Mouse (Mus musculus) neural tube, embryonic 11.5 days (tissue): ENCODE results near the gene Iqch. TPM values are rescaled to one million over a fixed set of nuclear protein-coding genes. Genes with fewer than 3 reads are reported as not detected.

Experiments used
- ATAC-seq: fragments of 200-750 bp; cut with Nextera tagmentation; 2 replicates; pipeline ENCODE4 v1.8.0; 2017; ENCODE audit warnings: moderate number of reproducible peaks, mild to moderate bottlenecking, moderate TSS enrichment, moderate library complexity; ENCODE audit not compliant: insufficient read depth, low FRiP score, low TSS enrichment
- DNase-seq: peaks from one replicate; pipeline ENCODE4 v3.0.0-alpha.2; 2015; ENCODE audit warnings: low spot score
- H3K27ac ChIP-seq: fragments of 300-500 bp; sonication (generic); 2 replicates; pipeline ENCODE4 v1.5.1; 2014; ENCODE audit warnings: low read depth, mild to moderate bottlenecking, low read length
- H3K27me3 ChIP-seq: fragments of 300-500 bp; sonication (generic); 2 replicates; pipeline ENCODE4 v1.6.1; 2014; ENCODE audit warnings: mild to moderate bottlenecking, low read length, mixed read lengths; ENCODE audit not compliant: control insufficient read depth, insufficient read depth
- H3K36me3 ChIP-seq: fragments of 300-500 bp; sonication (generic); 2 replicates; pipeline ENCODE4 v1.6.1; 2014; ENCODE audit warnings: mild to moderate bottlenecking, low read length, moderate library complexity, mixed read lengths; ENCODE audit not compliant: control insufficient read depth, insufficient read depth
- H3K4me1 ChIP-seq: fragments of 300-500 bp; sonication (generic); 2 replicates; pipeline ENCODE4 v1.6.1; 2014; ENCODE audit warnings: low read length, mixed read lengths; ENCODE audit not compliant: control insufficient read depth, insufficient read depth
- H3K4me2 ChIP-seq: fragments of 300-500 bp; sonication (generic); 2 replicates; pipeline ENCODE4 v1.6.1; 2014; ENCODE audit warnings: low read depth, mild to moderate bottlenecking, moderate library complexity
- H3K4me3 ChIP-seq: fragments of 300-500 bp; sonication (generic); 2 replicates; pipeline ENCODE4 v1.5.1; 2014; ENCODE audit warnings: low read depth, low read length
- H3K9ac ChIP-seq: fragments of 300-500 bp; sonication (generic); 2 replicates; pipeline ENCODE4 v1.6.1; 2014; ENCODE audit warnings: mild to moderate bottlenecking, low read length
- H3K9me3 ChIP-seq: fragments of 300-500 bp; sonication (generic); 2 replicates; pipeline ENCODE4 v1.6.1; 2016; ENCODE audit warnings: low read length; ENCODE audit not compliant: control insufficient read depth
- WGBS: fragments of 180-500 bp; shearing (Covaris S2); extraction: QIAGEN DNeasy Blood & Tissue Kit; methylation state at CpG from one replicate; pipeline ENCODE4 v1.1.7; 2014; 5-methylcytosine and 5-hydroxymethylcytosine counted together
- polyA plus RNA-seq: library from polyadenylated mRNA; unstranded; fragments of >200 nt; fragmentation: Nextera tagmentation; extraction: Ambion mirVana; gene quantifications from 2 replicates; pipeline ENCODE4 v1.2.1, GENCODE M21; 2014

Iqch gene
- polyA plus RNA-seq, 1 experiment from 2014 or later = 0.12 TPM

DNA sequence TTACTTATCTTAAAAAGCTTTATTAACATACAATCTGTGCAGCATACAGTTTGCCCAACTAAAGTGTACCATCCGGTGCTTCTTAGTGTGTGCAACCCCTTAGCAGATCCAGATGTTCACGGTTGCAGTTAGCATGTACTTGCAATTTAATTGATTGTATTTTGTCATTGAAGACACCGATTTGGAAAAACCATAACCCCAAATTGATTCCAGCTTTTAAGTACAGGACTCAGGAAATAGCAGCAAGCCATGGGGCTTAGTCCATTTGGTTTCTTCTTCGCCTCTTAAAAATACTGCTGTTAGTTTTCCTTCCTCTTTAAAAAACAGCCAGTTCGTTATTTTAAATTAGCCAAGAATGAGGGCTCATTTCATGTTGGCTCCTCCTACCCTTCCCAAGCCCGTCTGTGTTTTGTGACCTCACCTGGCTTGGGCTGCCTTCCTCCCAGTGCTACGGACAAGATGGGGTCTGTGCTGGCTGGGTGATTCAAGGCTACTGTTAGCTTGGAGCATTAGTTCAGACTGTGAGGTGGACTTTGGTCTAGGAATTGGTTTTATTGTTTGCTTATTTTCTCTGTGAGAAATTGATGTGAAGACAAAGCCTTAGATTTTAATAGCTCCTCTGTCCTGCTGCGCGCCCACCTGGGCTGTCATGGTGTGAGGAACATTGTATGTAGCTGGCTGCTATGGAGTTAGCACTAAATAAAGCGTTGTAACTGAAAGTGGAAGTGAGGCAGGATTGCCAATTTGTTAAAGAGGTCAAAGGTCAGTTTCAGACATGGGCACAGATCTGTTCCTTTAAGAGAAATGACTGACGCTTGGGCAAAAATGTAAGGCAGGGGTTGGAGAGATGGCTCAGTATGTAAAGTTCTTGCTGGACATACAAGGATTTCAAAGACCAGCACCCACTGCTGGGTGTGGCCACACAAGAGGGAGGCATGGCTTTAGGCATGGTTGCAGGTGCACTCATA is 12.0 kb upstream of the Iqch start:
- no peak overlapping the region for H3K9ac ChIP-seq
- H3K36me3 ChIP-seq = no peaks in the 10 kb centered on the region
- ATAC-seq = no peak
- H3K9me3 ChIP-seq = no peaks in the 10 kb centered on the region
- H3K4me1 ChIP-seq = peaks cover 16% of the 10 kb centered on the region
- H3K4me2 ChIP-seq = no peak overlapping the region
- no peak for DNase-seq
- WGBS = 82% methylated on average over 11 of the region's 11 CpGs
- H3K27ac ChIP-seq = no peak overlapping the region
- H3K4me3 ChIP-seq = no peak overlapping the region
- H3K27me3 ChIP-seq = no peaks in the 10 kb centered on the region

DNA sequence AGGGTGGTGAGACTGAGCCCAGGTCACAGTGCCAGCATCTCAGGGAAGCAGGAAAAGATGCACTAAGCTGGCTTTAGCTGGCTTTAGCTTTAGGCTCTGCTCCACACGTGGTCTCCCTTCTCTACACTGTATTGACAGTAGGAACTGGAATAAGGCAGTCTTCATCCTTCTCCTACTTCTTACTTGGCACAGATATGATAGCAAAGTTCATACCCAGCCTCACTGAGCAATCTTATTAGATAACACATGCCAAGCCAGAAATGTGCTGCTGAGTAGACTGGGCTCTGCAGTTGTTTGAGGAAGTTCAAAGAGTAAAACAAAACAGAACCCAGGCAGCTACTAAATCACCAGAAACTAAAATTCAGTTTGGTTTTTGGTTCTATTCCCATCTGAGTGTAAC is 11.3 kb upstream of the Iqch start:
- ATAC-seq (no peak), DNase-seq (no peak)
- Histone ChIP-seq H3K27ac (no peak overlapping the region), H3K4me1 (peaks cover 16% of the 10 kb centered on the region), H3K4me3 (no peak overlapping the region), H3K27me3 (no peaks in the 10 kb centered on the region), H3K9me3 (no peaks in the 10 kb centered on the region), H3K9ac (no peak overlapping the region), H3K36me3 (no peaks in the 10 kb centered on the region), H3K4me2 (no peak overlapping the region)
- 57% methylated on average over 1 of the region's 1 CpGs for WGBS

GRCm38 (mm10) chr9:63612565-63613515 is 10.5 kb upstream of the Iqch start:
- Histone ChIP-seq H3K4me2 (no peak overlapping the region), H3K36me3 (no peaks in the 10 kb centered on the region), H3K4me1 (peaks cover 16% of the 10 kb centered on the region), H3K27ac (no peak overlapping the region), H3K9ac (no peak overlapping the region), H3K9me3 (no peaks in the 10 kb centered on the region), H3K4me3 (no peak overlapping the region), H3K27me3 (no peaks in the 10 kb centered on the region)
- DNase-seq = peak; percentile 44
- 52% methylated on average over 16 of the region's 16 CpGs for WGBS
- ATAC-seq = no peak

DNA sequence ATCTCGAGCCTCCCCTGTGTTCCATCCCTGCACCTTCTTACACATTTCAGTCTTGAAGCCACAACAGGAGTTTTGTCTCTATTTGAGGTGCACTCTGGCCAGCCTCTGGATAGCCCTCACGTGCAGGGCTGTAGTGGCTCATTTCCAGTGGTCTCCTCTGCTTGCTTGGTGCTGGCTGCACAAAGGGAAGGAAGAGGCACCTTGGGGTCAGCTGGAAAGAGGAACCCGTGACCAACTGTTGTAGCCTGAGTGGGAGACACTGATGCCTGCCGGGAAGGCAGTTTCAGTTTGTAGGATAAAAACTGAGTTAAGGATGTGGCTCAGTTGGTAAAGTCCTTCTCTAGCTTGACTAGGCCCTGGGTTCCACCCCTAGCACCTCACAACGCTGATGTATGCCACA is 9.7 kb upstream of the Iqch start:
- H3K4me2 ChIP-seq = no peak overlapping the region
- H3K27me3 ChIP-seq = no peaks in the 10 kb centered on the region
- 64% methylated on average over 5 of the region's 5 CpGs for WGBS
- ATAC-seq (no peak), DNase-seq (no peak)
- H3K9me3 ChIP-seq = no peaks in the 10 kb centered on the region
- no peak overlapping the region for H3K27ac ChIP-seq
- H3K9ac ChIP-seq = no peak overlapping the region
- H3K4me1 ChIP-seq = peaks cover 16% of the 10 kb centered on the region
- no peaks in the 10 kb centered on the region for H3K36me3 ChIP-seq
- H3K4me3 ChIP-seq = no peak overlapping the region

- ATAC-seq (no peak), DNase-seq (peak; percentile 55)
- 17% methylated on average over 13 of the region's 13 CpGs for WGBS
- H3K4me2 ChIP-seq = no peak overlapping the region; the same call in 1 of the 2 replicates
- H3K27me3 ChIP-seq = no peaks in the 10 kb centered on the region
- no peak overlapping the region for H3K9ac ChIP-seq
- no peak overlapping the region for H3K4me3 ChIP-seq
- H3K27ac ChIP-seq = no peak overlapping the region
- no peaks in the 10 kb centered on the region for H3K9me3 ChIP-seq
- no peaks in the 10 kb centered on the region for H3K36me3 ChIP-seq
- peaks cover 16% of the 10 kb centered on the region for H3K4me1 ChIP-seq
These were observed 8.6 kb upstream of the Iqch start for GRCm38 (mm10) chr9:63610841-63611366.

GRCm38 (mm10) chr9:63610231-63610630 is 7.9 kb upstream of the Iqch start:
- H3K27ac ChIP-seq = no peak overlapping the region
- 90% methylated on average over 6 of the region's 6 CpGs for WGBS

GRCm38 (mm10) chr9:63609776-63610175 is 7.5 kb upstream of the Iqch start:
- 93% methylated on average over 2 of the region's 2 CpGs for WGBS
- Histone ChIP-seq H3K27ac (no peak overlapping the region), H3K27me3 (no peaks in the 10 kb centered on the region), H3K9ac (no peak overlapping the region), H3K4me1 (peaks cover 16% of the 10 kb centered on the region), H3K4me2 (no peak overlapping the region), H3K36me3 (no peaks in the 10 kb centered on the region), H3K4me3 (no peak overlapping the region), H3K9me3 (no peaks in the 10 kb centered on the region)
- DNase-seq = no peak
- no peak for ATAC-seq

More at GRCm38 (mm10) chr9:63610231-63610630, 7.9 kb upstream of the Iqch start:
- DNase-seq = no peak
- no peaks in the 10 kb centered on the region for H3K36me3 ChIP-seq
- no peaks in the 10 kb centered on the region for H3K9me3 ChIP-seq
- H3K4me3 ChIP-seq = no peak overlapping the region
- no peak for ATAC-seq
- no peaks in the 10 kb centered on the region for H3K27me3 ChIP-seq
- no peak overlapping the region for H3K9ac ChIP-seq
- H3K4me2 ChIP-seq = no peak overlapping the region
- peaks cover 16% of the 10 kb centered on the region for H3K4me1 ChIP-seq

- Histone ChIP-seq H3K27me3 (no peaks in the 10 kb centered on the region), H3K27ac (no peak overlapping the region), H3K9ac (no peak overlapping the region), H3K4me1 (peaks cover 16% of the 10 kb centered on the region), H3K9me3 (no peaks in the 10 kb centered on the region), H3K36me3 (no peaks in the 10 kb centered on the region), H3K4me3 (no peak overlapping the region), H3K4me2 (no peak overlapping the region)
- 81% methylated on average over 8 of the region's 8 CpGs for WGBS
- DNase-seq (no peak), ATAC-seq (no peak)
These were observed 7.0 kb upstream of the Iqch start for GRCm38 (mm10) chr9:63609246-63609645.
